Mouse (Mus musculus) activated CD4-positive, CD25-positive, alpha-beta regulatory T cell, adult 4 months (primary cell): ENCODE measurements at regions not wholly inside any gene's neighbourhood (a gene's known extent, or its start where the extent isn't known, plus 50 kb on each side); places are given as distances from the start of the nearest gene placed in this dataset.
A peak's percentile ranks its signal among the peaks of the same experiment; 100 is the strongest.
"Not testable (repeated sequence)": the region's sequence is repeated elsewhere in the genome, so short reads cannot be mapped to it uniquely, and the experiment has no call there.

Source experiments
- ATAC-seq: one replicate; pipeline ENCODE4 v1.8.0; 2017

GRCm38 (mm10) chr13:5546937-5547336 lies 314.3 kb upstream of the Klf6 start:
- no peak for ATAC-seq

GRCm38 (mm10) chr13:5548768-5549167 lies 312.5 kb upstream of the Klf6 start:
- ATAC-seq: no peak

GRCm38 (mm10) chr13:5549175-5549574 lies 312.1 kb upstream of the Klf6 start:
- ATAC-seq: no peak

GRCm38 (mm10) chr13:5549747-5550146 lies 311.5 kb upstream of the Klf6 start:
- ATAC-seq: no peak

- no peak for ATAC-seq
Observed at GRCm38 (mm10) chr13:5550354-5550753, 310.9 kb upstream of the Klf6 start.

DNA sequence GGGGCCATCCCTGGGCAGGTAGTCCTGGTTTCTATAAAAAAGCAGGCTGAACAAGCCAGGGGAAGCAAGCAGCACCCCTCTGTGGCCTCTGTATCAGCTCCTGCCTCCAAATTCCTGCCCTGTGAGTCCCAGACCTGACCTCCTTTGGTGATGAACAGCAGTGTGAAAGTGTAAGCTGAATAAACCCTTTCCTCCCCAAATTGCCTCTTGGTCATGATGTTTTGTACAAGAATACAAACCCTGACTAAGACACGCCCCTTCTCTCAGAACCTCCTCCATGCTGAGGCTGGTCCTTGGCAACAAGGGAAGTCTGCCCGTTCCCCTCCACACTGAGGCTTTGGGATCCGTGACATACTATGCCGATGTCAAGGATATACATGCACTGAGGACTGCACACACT lies 310.2 kb upstream of the Klf6 start:
- ATAC-seq: no peak

- no peak for ATAC-seq
Observed at GRCm38 (mm10) chr13:5553461-5553860, 307.8 kb upstream of the Klf6 start.

GRCm38 (mm10) chr13:5558095-5558494 lies 303.2 kb upstream of the Klf6 start:
- ATAC-seq: no peak

DNA sequence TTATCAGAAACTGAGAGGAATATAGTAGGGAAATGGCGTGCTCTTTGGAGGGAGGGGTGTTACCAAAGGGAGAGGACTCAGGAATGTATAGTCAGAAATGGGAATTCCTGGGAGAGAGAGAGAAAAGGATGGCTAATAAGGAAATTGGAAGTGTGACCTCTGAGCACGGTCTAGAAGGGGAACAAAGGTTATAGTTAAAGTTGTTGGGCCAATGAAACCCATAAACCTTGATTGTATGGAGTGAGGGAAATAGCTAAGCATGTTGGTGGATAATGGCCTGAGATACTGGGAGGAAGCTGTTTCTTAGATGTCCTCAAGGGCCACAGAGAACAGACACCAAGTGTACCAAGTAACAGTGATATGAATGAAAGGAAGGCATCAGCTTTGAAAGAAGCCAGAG lies 294.8 kb upstream of the Klf6 start:
- no peak for ATAC-seq

- ATAC-seq: no peak
Observed at GRCm38 (mm10) chr13:5566896-5567295, 294.4 kb upstream of the Klf6 start.

- ATAC-seq: no peak
Observed at GRCm38 (mm10) chr13:5569579-5569978, 291.7 kb upstream of the Klf6 start.

GRCm38 (mm10) chr13:5570386-5570785 lies 290.9 kb upstream of the Klf6 start:
- ATAC-seq: no peak

- ATAC-seq: no peak
Observed at GRCm38 (mm10) chr13:5576568-5576967, 284.7 kb upstream of the Klf6 start.

DNA sequence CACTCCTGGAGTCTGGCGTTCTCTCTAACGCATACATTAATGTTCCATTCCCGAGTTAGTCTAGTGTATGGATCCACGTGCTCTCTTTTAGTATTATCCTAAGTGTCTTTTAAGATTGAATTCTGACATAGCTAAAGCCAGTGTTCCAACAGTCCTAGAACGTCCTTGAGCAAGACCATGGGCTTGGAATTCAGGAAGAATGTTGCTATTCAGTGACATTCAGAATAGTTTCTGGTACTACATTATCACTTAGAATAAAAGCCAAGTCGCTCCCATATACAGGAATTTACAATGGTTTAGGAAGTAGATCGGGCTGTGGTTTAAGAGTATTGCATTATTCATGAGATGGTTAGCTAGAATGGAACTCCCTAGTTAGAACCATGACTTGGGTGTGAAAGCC lies 277.6 kb upstream of the Klf6 start:
- not testable (repeated sequence) for ATAC-seq

- no peak for ATAC-seq
Observed at GRCm38 (mm10) chr13:5587196-5587595, 274.1 kb upstream of the Klf6 start.

- ATAC-seq: no peak
Observed at GRCm38 (mm10) chr13:5591286-5591685, 270.0 kb upstream of the Klf6 start.

DNA sequence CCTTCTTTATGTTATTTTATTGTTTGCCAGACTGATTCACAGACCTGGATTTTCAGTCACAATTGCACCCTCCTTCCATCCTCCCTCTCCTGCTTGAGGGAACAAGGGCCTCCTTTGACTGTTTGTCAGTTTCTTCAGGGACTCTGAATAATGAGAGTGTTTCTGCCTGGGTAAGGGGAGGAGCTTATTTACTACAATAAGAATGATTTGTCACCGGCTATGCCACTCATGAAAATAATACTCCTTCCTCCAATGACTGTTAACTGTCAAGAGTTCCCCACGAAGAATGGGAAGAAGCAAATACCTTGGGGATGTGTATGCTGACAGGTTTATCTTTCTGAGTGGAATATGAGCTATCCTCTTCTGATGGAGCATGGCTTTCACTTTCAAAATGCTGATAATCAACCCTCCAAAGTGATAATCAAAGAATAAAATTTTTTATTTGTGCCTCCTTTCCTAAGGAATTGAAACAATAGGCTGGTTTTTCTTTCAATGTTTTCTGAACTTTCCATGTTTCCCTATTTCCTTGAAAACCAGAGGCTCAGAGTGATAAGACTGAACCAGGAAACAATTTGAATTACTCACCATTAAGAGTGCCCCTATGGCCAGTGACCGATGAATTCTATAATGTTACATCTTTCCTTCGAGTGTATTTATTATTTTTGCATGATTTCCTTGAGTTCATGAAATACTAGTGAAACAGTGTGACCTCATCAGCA lies 269.3 kb upstream of the Klf6 start:
- peak; percentile 74 for ATAC-seq

- ATAC-seq: peak; percentile 78
Observed at GRCm38 (mm10) chr13:5592556-5593061, 268.7 kb upstream of the Klf6 start.

- ATAC-seq: no peak
Observed at GRCm38 (mm10) chr13:5601648-5602047, 259.6 kb upstream of the Klf6 start.

DNA sequence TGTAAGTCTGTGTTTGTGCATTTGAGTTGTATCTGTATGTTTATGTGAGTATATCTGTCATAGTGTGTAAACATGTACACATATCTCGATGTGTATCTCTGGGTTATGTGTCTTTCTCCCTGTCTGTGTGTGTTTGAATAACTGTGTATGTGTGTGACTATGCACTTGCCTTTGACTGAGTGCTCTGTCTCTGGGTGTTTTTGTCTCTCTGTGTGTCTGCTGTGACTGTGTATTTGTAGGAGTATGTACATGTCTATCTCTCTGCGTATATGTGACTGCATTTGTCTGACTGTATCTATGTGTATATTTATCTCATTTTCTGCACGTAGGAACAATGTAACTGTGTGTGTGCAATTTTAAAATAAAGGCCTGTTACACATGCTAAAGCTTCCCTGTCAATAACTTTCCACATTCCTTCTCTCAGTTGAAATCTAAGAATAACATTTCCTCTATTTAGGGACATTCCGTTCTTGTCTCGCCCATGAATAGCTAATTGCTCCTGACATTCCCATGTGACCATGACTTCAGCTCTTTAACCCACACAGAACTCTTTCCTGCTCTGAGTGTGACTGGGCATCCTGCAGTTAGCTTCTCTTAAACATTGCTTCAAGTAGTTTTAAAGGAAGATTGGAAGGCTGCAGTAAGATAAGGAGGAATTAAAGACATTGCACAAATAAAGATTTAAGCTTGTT lies 257.2 kb upstream of the Klf6 start:
- no peak for ATAC-seq

DNA sequence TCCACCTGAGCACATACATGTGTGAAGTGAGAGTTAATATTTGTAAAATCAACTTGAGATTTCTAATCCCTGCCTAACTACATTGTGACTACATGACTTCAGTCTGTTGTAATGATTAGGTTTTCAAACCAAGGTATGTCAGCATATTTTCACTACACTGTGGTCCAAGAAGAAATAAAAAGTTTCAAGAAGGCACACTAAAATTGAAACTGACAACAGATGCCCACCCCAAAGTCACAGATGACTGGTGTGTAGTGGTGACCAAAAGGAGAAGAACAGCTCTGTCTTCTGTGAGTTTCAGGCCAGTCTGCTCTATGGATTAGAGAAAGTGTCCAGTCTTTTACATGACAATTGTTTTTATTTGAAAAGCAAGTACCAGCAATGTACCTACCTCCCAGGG lies 255.9 kb upstream of the Klf6 start:
- ATAC-seq: no peak

DNA sequence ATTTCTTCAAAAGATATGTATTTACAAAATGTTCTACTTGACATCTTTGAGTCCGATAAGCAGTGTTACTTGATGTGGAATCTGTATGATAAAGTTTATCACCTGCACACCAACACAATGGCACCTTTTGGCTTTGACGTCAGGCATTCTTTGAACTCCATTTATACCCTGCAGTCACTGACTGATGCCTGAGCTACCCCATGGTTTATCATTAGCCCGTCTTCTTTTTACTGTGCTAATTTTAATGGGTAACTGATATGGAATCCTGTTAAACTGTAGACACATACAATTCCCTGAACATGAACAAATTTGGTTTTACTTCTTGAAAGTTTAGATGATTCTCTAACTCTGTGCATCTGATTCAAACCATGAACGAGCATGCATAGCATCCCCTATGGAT lies 253.8 kb upstream of the Klf6 start:
- no peak for ATAC-seq

DNA sequence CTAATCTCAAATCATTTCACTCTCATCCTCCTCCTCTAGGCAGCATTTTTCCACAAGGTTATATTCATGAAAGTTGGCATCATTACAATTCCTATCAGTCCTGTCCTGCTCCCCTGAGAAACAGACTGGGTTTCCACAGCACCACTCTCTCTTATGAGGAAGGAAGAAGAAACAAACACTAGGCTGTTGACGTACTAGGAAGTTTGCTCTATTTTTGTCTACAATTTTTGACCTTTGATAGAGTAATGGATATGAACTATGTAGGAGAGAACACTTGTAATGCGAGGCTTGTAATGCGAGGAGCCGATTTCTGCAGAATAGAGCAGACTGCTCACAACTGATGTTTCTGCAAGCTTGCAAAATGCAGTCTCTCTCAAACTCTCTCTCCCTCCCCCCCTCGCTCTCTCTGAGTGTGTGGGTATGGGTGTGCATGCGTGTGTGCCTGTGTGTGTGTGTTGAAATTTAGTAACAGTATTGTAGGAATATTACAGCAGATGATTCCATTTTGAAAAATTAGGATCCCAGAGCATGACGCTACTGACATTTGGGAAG lies 247.0 kb upstream of the Klf6 start:
- no peak for ATAC-seq

GRCm38 (mm10) chr13:5614833-5615232 lies 246.4 kb upstream of the Klf6 start:
- ATAC-seq: no peak
